In genomic region chr16:25349626-25350025, GRCm38 (mm10) we compare ENCODE assay signal across 8 mouse cellular contexts.
A peak's percentile ranks its signal among the peaks of the same experiment; 100 is the strongest.
DNase-seq lines count a peak whose midpoint lies in the region; ATAC-seq and TF ChIP-seq lines count a peak whose summit lies in the region.

No protein-coding gene starts in this region.

- H3K9ac ChIP-seq in ES-Bruce4 (ENCODE audit: low read depth, poor library complexity, severe bottlenecking) = no peak overlapping the region

- H3K36me3 ChIP-seq in ES-Bruce4 (ENCODE audit: control insufficient read depth, insufficient read depth, low read length, poor library complexity, severe bottlenecking) = no peaks in the 10 kb centered on the region

- DNase-seq in fibroblast of lung, adult 2 months (ENCODE audit: low read depth) = peak; percentile 36
- peak; percentile 71 for DNase-seq in heart, postnatal 4 days
- peak; percentile 66 to 81 for DNase-seq in layer of hippocampus, adult 2 months (ENCODE audit: low spot score in 2 of 2)
- DNase-seq in lung, postnatal 14 days = peak; percentile 75
- peak; percentile 74 to 85 for DNase-seq in right cerebral cortex, postnatal 10 days (ENCODE audit: low spot score in 2 of 2)

- TF ChIP-seq EP300 in ES-Bruce4 (IDR thresholded peaks at IDR 0.05; ENCODE audit: insufficient read depth, low read depth, low read length) = no peak

- TF ChIP-seq CTCF in ES-Bruce4 (IDR thresholded peaks at IDR 0.05; ENCODE audit: low read depth, low read length) = peak; percentile 44
- 0 out of 2 replicates have a peak, but pooled peaks have one; percentile 10 for TF ChIP-seq CTCF in bone marrow macrophage, adult 2 months (IDR thresholded peaks at IDR 0.05; ENCODE audit: low read depth, low read length)
- peak; percentile 91 for TF ChIP-seq CTCF in layer of hippocampus, adult 2 months (conservative IDR thresholded peaks at IDR 0.05)

- H3K27me3 ChIP-seq in ES-Bruce4 (ENCODE audit: control insufficient read depth, insufficient read depth, low read length, poor library complexity, severe bottlenecking) = no peaks in the 10 kb centered on the region

- H3K4me1 ChIP-seq in ES-Bruce4 (ENCODE audit: control insufficient read depth, insufficient read depth, low read length) = no peaks in the 10 kb centered on the region
- H3K4me1 ChIP-seq in bone marrow macrophage, adult 2 months (ENCODE audit: control insufficient read depth, insufficient read depth, low read length) = no peaks in the 10 kb centered on the region

- no peak overlapping the region for H3K4me3 ChIP-seq in ES-Bruce4 (ENCODE audit: low read depth, low read length)
- no peak overlapping the region for H3K4me3 ChIP-seq in bone marrow macrophage, adult 2 months (ENCODE audit: insufficient read depth, low read length)
- H3K4me3 ChIP-seq in layer of hippocampus, adult 2 months = no peak overlapping the region

- no peak for ATAC-seq in inflammation-experienced regulatory T-cells, adult 6 months

- no peaks in the 10 kb centered on the region for H3K9me3 ChIP-seq in ES-Bruce4 (replicated peaks; ENCODE audit: control insufficient read depth, insufficient read depth, low read length, poor library complexity, severe bottlenecking)

- TF ChIP-seq POLR2A in ES-Bruce4 (IDR thresholded peaks at IDR 0.05; ENCODE audit: insufficient read depth, low read length) = no peak
- TF ChIP-seq POLR2A in bone marrow macrophage, adult 2 months (IDR thresholded peaks at IDR 0.05; ENCODE audit: borderline replicate concordance, low read depth, low read length) = no peak

- no peak overlapping the region for H3K27ac ChIP-seq in ES-Bruce4 (ENCODE audit: insufficient read depth, low read length)
- no peak overlapping the region for H3K27ac ChIP-seq in bone marrow macrophage, adult 2 months (ENCODE audit: insufficient read depth, low read depth, low read length)
- H3K27ac ChIP-seq in layer of hippocampus, adult 2 months = no peak overlapping the region

Comparison
In these comparisons a context has a peak if more than half of its experiments do, and no peak if none do; other contexts are left out.
1. CTCF ChIP-seq: peak in every context shown above with its lines; median percentile 91 in layer of hippocampus, adult 2 months; 44 in ES-Bruce4; 10 in bone marrow macrophage, adult 2 months.